Mouse (Mus musculus): Measurements from ENCODE around the gene Fam208a. TPM values are rescaled to one million over a fixed set of nuclear protein-coding genes. Genes with fewer than 3 reads are reported as not detected.

Gene Fam208a
- polyA plus RNA-seq, 1 experiment from 2014 or later, result 9.8 TPM

DNA sequence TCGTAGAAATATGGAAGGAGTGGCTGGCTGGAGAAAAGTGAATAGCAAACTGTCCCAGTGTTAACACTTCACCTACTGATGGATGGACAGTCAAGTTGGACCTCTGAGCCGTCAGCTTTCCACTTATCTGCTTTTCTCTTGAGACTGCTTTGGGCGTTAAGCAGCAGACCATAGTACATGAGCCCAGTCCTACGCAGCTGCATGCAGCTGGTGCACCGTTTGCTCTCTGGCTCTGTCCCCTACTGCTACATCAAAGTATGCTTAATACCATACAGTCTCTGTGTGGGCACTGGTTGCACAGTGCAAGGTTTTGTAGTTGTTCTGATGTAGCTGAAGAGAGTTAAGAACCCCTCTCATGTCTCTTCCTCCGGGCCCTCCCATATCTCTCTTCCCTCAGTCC lies 28.1 kb upstream of the Fam208a start:
- no peaks in the 10 kb centered on the region for H3K36me3 ChIP-seq
- no peaks in the 10 kb centered on the region for H3K9me3 ChIP-seq
- no peak overlapping the region for H3K4me2 ChIP-seq (replicated peaks)
- no peak overlapping the region for H3K4me3 ChIP-seq (replicated peaks)
- no peaks in the 10 kb centered on the region for H3K27me3 ChIP-seq (replicated peaks)
- 0 out of 2 replicates have a peak, but pooled peaks cover 5% of the 10 kb centered on the region for H3K4me1 ChIP-seq (replicated peaks)
- no peak overlapping the region for H3K9ac ChIP-seq
- no peak overlapping the region for H3K27ac ChIP-seq
- ATAC-seq, result peak; percentile 61
- 81% methylated on average over 6 of the region's 6 CpGs for WGBS

DNA sequence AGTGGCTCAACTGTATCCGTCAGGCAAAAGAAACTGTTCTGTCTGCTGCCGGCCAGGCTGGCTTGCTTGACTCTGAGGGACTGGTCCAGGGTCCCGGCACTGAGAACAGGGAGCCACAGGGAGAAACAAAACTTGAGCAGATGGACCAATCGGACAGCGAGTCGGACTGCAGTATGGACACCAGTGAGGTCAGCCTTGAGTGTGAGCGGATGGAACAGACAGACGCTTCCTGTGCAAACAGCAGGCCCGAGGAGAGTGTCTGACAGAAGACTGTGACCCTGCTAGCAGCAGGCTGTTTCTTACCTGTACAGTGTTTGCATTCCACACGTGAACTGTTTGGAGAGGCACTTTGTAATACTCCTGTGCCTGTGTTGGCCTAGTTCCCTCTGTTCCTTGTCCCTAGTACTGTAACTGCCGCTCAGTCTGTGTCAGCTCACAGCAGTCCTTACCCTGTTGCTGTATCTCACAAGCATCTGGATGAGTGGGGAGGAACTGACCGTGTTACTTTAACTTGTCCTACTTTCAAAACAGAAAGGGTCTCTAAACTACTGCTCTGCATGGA lies 26.8 kb upstream of the Fam208a start:
- Histone ChIP-seq H3K4me1 (replicated peaks) (0 out of 2 replicates have a peak, but pooled peaks cover 5% of the 10 kb centered on the region), H3K36me3 (no peaks in the 10 kb centered on the region), H3K9me3 (no peaks in the 10 kb centered on the region), H3K27ac (no peak overlapping the region), H3K27me3 (replicated peaks) (no peaks in the 10 kb centered on the region), H3K9ac (no peak overlapping the region), H3K4me3 (replicated peaks) (no peak overlapping the region), H3K4me2 (replicated peaks) (no peak overlapping the region)
- WGBS, result 67% methylated on average over 12 of the region's 12 CpGs
- no peak for ATAC-seq

DNA sequence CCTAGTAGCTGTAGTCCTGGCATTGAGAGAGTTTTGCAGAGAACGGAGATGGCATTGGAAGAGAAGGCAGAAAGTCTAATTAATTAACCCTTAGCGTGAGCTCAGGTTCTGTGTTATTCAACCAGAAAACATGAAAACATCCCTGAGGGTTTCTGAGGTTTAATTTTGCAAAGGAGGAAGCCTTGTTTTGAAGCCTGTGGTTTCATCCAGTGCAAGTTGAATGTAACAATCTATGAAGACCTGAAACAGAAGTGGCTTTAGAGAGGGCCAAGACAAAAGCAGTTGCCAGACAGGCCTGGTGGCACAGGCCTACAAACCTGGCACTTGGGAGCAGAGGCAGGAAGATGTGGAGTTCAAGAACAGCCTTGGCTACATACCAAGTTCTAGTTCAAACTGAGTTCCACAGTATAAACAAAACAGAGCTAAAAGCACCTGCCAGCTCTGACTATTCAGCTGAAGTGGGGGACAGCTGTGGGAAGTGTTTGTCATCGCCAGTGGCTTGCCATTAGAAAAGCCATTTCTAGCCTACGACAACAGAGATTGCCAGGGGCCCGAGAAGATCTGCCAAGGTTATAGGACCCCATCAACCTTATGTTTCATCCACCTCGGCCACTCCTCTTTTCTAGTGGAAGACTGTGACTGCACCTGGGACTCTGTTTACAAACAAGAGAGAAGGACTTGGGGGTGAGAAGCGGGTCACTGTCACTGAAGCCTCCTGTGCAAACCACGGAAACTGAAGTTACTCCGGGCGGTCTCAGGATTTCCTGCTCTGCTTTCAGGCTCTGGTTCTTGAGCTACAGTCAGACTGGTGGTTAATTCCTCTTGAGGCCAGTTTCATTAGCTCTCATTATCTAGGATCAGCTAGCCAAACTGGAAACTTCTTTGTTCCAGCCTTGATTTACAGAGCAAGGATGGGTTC lies 26.0 kb upstream of the Fam208a start:
- Histone ChIP-seq H3K9ac (no peak overlapping the region), H3K9me3 (no peaks in the 10 kb centered on the region), H3K27me3 (replicated peaks) (no peaks in the 10 kb centered on the region), H3K4me1 (replicated peaks) (0 out of 2 replicates have a peak, but pooled peaks cover 5% of the 10 kb centered on the region), H3K4me3 (replicated peaks) (no peak overlapping the region), H3K4me2 (replicated peaks) (no peak overlapping the region), H3K27ac (no peak overlapping the region), H3K36me3 (no peaks in the 10 kb centered on the region)
- WGBS, result 70% methylated on average over 10 of the region's 10 CpGs
- ATAC-seq, result no peak

DNA sequence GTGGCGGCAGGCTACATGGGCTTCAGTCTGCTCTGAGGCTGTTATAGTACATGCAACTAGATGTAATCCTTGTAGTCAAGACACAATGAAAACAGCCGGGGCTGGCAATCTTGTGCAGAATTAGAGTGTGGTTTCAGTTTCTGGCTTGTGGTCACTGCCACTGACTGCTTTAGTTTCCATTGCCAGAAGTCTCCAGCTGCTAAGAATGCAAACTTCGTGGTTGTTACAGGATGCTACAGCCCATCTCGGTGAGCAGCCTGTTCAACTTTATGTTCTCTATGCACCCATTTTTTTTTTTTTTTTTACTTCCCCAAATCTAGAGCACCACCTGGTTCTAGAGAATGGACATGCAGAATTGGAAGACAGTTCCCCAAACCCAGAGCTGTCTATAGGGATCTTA lies 23.2 kb upstream of the Fam208a start:
- Histone ChIP-seq H3K27ac (no peak overlapping the region), H3K4me1 (replicated peaks) (0 out of 2 replicates have a peak, but pooled peaks cover 5% of the 10 kb centered on the region), H3K9me3 (no peaks in the 10 kb centered on the region), H3K27me3 (replicated peaks) (no peaks in the 10 kb centered on the region), H3K36me3 (no peaks in the 10 kb centered on the region), H3K4me3 (replicated peaks) (no peak overlapping the region), H3K9ac (no peak overlapping the region), H3K4me2 (replicated peaks) (no peak overlapping the region)
- WGBS, result 90% methylated on average over 4 of the region's 4 CpGs
- ATAC-seq, result no peak

DNA sequence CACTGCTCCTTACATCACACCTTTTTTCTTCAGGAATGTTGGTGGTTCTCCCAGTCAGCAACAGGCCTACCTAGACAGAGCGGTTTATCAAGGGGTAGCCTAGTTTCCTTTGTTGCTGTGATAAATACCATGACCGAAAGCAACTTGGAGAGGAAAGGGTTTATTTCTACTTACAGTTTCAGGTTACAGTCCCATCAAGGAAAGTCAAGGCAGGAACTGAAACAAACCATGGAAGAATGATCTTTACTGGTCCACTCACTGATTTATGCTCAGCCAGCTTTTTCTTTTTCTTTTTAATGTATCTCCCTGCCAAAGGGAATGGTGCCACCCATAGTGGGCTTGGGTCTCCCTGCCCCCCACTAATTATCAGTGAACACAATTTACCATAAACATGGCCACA lies 22.7 kb upstream of the Fam208a start:
- Histone ChIP-seq H3K4me2 (replicated peaks) (no peak overlapping the region), H3K4me3 (replicated peaks) (no peak overlapping the region), H3K27ac (no peak overlapping the region), H3K4me1 (replicated peaks) (0 out of 2 replicates have a peak, but pooled peaks cover 5% of the 10 kb centered on the region), H3K27me3 (replicated peaks) (no peaks in the 10 kb centered on the region), H3K9ac (no peak overlapping the region), H3K9me3 (no peaks in the 10 kb centered on the region), H3K36me3 (no peaks in the 10 kb centered on the region)
- WGBS, result 95% methylated on average over 2 of the region's 2 CpGs
- no peak for ATAC-seq

DNA sequence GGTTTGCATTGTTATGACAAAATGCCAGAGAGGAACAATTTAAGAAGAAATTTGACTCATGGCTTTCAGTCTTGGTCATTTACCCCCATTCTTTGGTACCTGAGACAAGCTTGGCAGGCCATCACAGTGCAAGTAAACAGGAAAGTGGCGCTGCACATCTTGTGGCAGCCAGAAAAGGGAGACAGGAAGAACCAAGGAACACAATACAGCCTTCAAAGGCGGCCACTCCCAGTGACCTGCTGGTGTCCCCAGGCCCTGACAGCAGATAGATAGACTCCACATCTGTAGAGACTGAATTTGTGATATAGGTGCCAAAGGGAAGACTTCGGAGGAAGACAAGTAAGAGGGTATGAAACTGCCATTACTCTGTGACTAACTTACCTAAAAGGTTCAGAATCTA lies 20.4 kb upstream of the Fam208a start:
- 90% methylated on average over 3 of the region's 3 CpGs for WGBS
- no peaks in the 10 kb centered on the region for H3K9me3 ChIP-seq
- H3K9ac ChIP-seq, result no peak overlapping the region
- ATAC-seq, result no peak
- no peaks in the 10 kb centered on the region for H3K27me3 ChIP-seq (replicated peaks)
- H3K4me1 ChIP-seq (replicated peaks), result no peaks in the 10 kb centered on the region
- no peak overlapping the region for H3K4me2 ChIP-seq (replicated peaks)
- H3K4me3 ChIP-seq (replicated peaks), result no peak overlapping the region
- no peak overlapping the region for H3K27ac ChIP-seq
- H3K36me3 ChIP-seq, result no peaks in the 10 kb centered on the region

DNA sequence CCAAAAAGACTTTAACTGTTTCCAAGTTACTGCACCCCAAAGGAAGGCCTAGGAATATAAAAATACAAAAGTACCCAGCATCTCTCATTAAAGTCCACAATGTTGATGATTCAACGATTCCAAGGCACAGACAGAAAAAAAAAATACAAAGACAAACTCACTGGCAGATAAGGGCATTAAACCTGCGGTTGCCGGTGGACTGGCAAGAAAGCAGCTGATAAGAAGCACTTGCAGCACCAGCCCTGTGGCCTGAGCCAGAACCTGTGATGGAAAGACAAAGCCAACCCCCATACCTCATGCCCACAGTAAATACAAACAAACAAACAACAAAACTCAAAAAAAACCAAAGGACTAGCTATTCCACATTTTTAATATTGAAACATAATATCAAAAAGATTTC lies 19.0 kb upstream of the Fam208a start:
- Histone ChIP-seq H3K4me2 (replicated peaks) (no peak overlapping the region), H3K4me1 (replicated peaks) (no peaks in the 10 kb centered on the region), H3K9ac (no peak overlapping the region), H3K4me3 (replicated peaks) (no peak overlapping the region), H3K9me3 (no peaks in the 10 kb centered on the region), H3K27me3 (replicated peaks) (no peaks in the 10 kb centered on the region), H3K36me3 (no peaks in the 10 kb centered on the region), H3K27ac (no peak overlapping the region)
- no peak for ATAC-seq
- WGBS, result 58% methylated on average over 3 of the region's 3 CpGs

DNA sequence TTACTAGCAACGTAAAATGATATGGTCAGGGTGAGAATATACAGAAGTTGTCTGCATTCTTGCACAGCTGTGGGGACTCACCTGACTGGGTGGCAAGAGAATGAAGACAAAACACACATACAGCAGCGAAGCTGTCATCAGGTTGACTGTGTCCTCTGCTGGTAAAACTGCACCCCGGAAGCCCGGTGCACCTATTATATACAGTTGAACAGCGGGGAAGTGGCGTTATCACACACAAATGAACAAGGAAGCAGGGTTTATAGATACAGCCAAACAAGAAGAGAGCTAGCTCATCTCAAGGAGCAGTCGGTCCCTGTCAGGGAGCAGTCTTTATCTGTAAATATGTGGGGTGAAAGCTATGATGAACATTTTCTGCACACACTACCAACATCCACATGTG lies 17.1 kb upstream of the Fam208a start:
- ATAC-seq, result no peak
- no peaks in the 10 kb centered on the region for H3K36me3 ChIP-seq
- no peak overlapping the region for H3K4me2 ChIP-seq (replicated peaks)
- H3K4me1 ChIP-seq (replicated peaks), result no peaks in the 10 kb centered on the region
- no peak overlapping the region for H3K9ac ChIP-seq
- no peaks in the 10 kb centered on the region for H3K9me3 ChIP-seq
- WGBS, result 83% methylated on average over 7 of the region's 7 CpGs
- no peak overlapping the region for H3K4me3 ChIP-seq (replicated peaks)
- no peaks in the 10 kb centered on the region for H3K27me3 ChIP-seq (replicated peaks)
- H3K27ac ChIP-seq, result no peak overlapping the region

DNA sequence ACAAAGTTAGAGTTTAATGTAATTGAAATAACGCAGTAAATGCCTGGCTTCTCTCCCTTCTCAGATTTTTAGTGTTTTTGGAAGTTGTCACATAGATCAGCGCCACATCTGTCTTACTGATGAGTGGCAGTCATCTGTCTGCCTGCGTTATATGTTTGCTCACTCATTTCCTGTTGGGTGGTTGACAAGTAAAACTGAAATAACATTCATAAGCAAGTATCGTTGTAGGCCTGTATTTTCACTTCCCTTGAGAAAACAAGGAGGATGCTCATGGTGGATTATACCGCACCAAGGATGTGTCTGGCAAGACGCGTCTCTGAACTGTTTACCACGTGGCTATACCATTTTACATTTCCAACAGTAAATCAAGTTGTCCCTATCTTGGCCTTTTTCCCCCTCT lies 15.9 kb upstream of the Fam208a start:
- Histone ChIP-seq H3K4me1 (replicated peaks) (no peaks in the 10 kb centered on the region), H3K9ac (no peak overlapping the region), H3K27ac (no peak overlapping the region), H3K4me3 (replicated peaks) (no peak overlapping the region), H3K27me3 (replicated peaks) (no peaks in the 10 kb centered on the region), H3K36me3 (no peaks in the 10 kb centered on the region), H3K4me2 (replicated peaks) (no peak overlapping the region), H3K9me3 (no peaks in the 10 kb centered on the region)
- no peak for ATAC-seq
- WGBS, result 76% methylated on average over 8 of the region's 8 CpGs

DNA sequence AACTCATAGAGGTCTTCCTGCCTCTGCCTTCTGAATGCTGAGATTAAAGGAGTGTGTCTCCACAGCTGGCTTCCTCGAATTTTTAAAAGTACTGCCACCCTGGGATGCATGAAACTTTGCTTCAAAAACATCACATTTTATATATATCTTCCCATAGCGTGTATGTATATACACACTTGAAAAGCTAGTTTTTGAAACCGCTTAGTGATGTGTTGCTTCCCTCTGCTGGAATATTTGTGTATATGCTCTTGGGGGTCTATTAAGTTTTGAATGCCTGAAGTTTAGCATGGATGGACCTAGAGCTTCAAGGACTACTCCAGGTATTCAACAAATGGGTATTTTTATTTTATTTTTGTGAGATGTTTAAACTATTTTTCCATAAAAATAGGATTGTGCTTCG lies 14.7 kb upstream of the Fam208a start:
- Histone ChIP-seq H3K4me1 (replicated peaks) (no peaks in the 10 kb centered on the region), H3K27me3 (replicated peaks) (no peaks in the 10 kb centered on the region), H3K4me3 (replicated peaks) (no peak overlapping the region), H3K9me3 (no peaks in the 10 kb centered on the region), H3K27ac (no peak overlapping the region), H3K9ac (no peak overlapping the region), H3K4me2 (replicated peaks) (no peak overlapping the region), H3K36me3 (no peaks in the 10 kb centered on the region)
- 33% methylated on average over 4 of the region's 4 CpGs for WGBS
- ATAC-seq, result no peak

DNA sequence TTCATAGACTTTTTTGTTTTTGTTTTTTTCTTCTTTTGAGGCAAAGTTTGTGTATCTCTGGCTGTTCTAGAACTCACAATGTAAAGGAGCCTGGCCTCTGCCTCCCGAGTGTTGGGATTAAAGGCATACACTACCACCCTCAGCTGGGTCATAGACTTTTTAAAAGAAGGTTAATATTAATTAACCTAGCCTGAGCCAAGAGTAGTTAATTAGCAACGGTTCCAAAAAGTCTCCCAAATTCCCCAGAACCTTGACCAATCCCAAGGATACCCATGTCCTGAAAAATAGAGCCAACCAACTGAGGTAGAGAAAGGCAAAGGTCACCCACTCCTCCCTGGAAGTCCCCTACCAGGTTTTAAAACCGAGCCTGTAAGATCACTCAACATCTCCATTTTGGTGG lies 7.8 kb upstream of the Fam208a start:
- Histone ChIP-seq H3K4me1 (replicated peaks) (no peaks in the 10 kb centered on the region), H3K9me3 (no peaks in the 10 kb centered on the region), H3K4me3 (replicated peaks) (no peak overlapping the region), H3K4me2 (replicated peaks) (no peak overlapping the region), H3K9ac (no peak overlapping the region), H3K27ac (no peak overlapping the region), H3K36me3 (no peaks in the 10 kb centered on the region), H3K27me3 (replicated peaks) (no peaks in the 10 kb centered on the region)
- WGBS, result 77% methylated on average over 3 of the region's 3 CpGs
- no peak for ATAC-seq

DNA sequence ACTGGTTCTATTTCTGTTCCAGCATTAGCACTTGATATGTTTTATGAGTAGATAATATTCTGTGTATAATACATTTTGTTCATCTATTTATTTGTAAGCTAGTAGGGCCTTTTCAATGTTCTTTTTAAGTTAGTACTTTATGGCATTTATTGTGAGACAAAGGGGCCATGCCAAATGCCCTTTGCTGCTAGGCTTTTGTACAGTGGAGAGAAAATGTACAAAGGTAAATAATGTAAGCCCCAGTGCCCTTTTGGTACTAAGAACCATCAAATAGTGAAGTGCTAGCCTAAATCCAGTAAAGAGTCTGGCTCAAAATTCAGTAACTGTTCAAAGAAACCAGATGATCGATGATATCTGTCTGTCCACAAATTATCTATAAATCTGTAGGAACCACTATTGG lies 6.3 kb upstream of the Fam208a start:
- H3K9ac ChIP-seq, result no peak overlapping the region
- no peak overlapping the region for H3K4me2 ChIP-seq (replicated peaks)
- no peak for ATAC-seq
- no peaks in the 10 kb centered on the region for H3K9me3 ChIP-seq
- no peaks in the 10 kb centered on the region for H3K36me3 ChIP-seq
- H3K27ac ChIP-seq, result no peak overlapping the region
- no peak overlapping the region for H3K4me3 ChIP-seq (replicated peaks)
- H3K4me1 ChIP-seq (replicated peaks), result no peaks in the 10 kb centered on the region
- no peaks in the 10 kb centered on the region for H3K27me3 ChIP-seq (replicated peaks)
- 97% methylated on average over 1 of the region's 1 CpGs for WGBS
